Mouse (Mus musculus): ENCODE measurements around the gene Prpf31. TPM values are rescaled to one million over a fixed set of nuclear protein-coding genes. Genes with fewer than 3 reads are reported as not detected.
A peak's percentile ranks its signal among the peaks of the same experiment; 100 is the strongest.

Prpf31 gene
- polyA plus RNA-seq, 1 experiment from 2014 or later: 124 TPM

- no peaks in the 10 kb centered on the region for H3K9me3 ChIP-seq (ENCODE audit: control insufficient read depth, low read length)
- H3K9ac ChIP-seq (ENCODE audit: low read depth, low read length): peak within 1 kb of the TSS; percentile 66
- H3K4me2 ChIP-seq (replicated peaks; ENCODE audit: low read depth, low read length): peak within 1 kb of the TSS; percentile 42
- H3K27me3 ChIP-seq (ENCODE audit: control insufficient read depth, insufficient read depth, low read length): no peaks in the 10 kb centered on the region
- H3K4me1 ChIP-seq (replicated peaks; ENCODE audit: control insufficient read depth, insufficient read depth, low read length): no peaks in the 10 kb centered on the region
- DNase-seq (ENCODE audit: low spot score) (peak; percentile 90), ATAC-seq (ENCODE audit: low FRiP score) (peak; percentile 99)
- WGBS: 4% methylated on average over 45 of the region's 45 CpGs
- H3K4me3 ChIP-seq (ENCODE audit: low read depth, low read length): peak within 1 kb of the TSS; percentile 61
- peaks cover 5% of the 10 kb centered on the region for H3K36me3 ChIP-seq (ENCODE audit: control insufficient read depth, insufficient read depth, low read length)
- H3K27ac ChIP-seq (ENCODE audit: low read depth, low read length): peak within 1 kb of the TSS; percentile 47; the same call in 1 of the 2 replicates
Measured at GRCm38 (mm10) chr7:3665215-3666114, 35.7 kb downstream of the Prpf31 start, which contains the start of gene Leng1. Leng1 (minus strand) TSS chr7:3665840.

- ATAC-seq (ENCODE audit: low FRiP score): no peak
- DNase-seq (ENCODE audit: low spot score): no peak
- Histone ChIP-seq H3K4me1 (replicated peaks; ENCODE audit: control insufficient read depth, insufficient read depth, low read length) (no peaks in the 10 kb centered on the region), H3K4me3 (ENCODE audit: low read depth, low read length) (no peak overlapping the region), H3K9ac (ENCODE audit: low read depth, low read length) (no peak overlapping the region), H3K27me3 (ENCODE audit: control insufficient read depth, insufficient read depth, low read length) (no peaks in the 10 kb centered on the region), H3K36me3 (ENCODE audit: control insufficient read depth, insufficient read depth, low read length) (peaks cover 5% of the 10 kb centered on the region; the same call in 1 of the 2 replicates), H3K9me3 (ENCODE audit: control insufficient read depth, low read length) (no peaks in the 10 kb centered on the region), H3K4me2 (replicated peaks; ENCODE audit: low read depth, low read length) (no peak overlapping the region), H3K27ac (ENCODE audit: low read depth, low read length) (no peak overlapping the region)
- 20% methylated on average over 14 of the region's 14 CpGs for WGBS
Measured at GRCm38 (mm10) chr7:3666921-3667391, 37.2 kb downstream of the Prpf31 start.

- no peaks in the 10 kb centered on the region for H3K4me1 ChIP-seq (replicated peaks; ENCODE audit: control insufficient read depth, insufficient read depth, low read length)
- peak; percentile 89 for DNase-seq (ENCODE audit: low spot score)
Measured at GRCm38 (mm10) chr7:3674507-3675227, 44.9 kb downstream of the Prpf31 start.

DNA sequence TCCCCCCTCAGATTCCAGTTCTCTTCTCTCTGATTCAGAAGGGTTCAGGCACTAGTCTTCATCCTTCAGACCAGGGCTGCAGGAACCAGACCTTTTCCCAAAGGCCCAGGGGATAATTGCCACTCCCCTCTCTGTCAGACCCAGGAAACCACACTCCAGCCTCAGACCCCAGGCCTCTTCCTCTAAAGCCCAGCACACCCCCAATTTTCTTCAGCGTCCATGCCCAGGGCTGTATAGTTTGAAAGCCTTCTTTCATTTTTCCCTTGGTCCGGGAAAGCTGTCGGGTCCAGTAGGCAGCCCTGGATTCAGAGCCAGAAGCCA lies 45.4 kb downstream of the Prpf31 start:
- no peaks in the 10 kb centered on the region for H3K9me3 ChIP-seq (ENCODE audit: control insufficient read depth, low read length)
- H3K9ac ChIP-seq (ENCODE audit: low read depth, low read length): no peak overlapping the region
- H3K27ac ChIP-seq (ENCODE audit: low read depth, low read length): no peak overlapping the region
- H3K36me3 ChIP-seq (ENCODE audit: control insufficient read depth, insufficient read depth, low read length): no peaks in the 10 kb centered on the region
- H3K27me3 ChIP-seq (ENCODE audit: control insufficient read depth, insufficient read depth, low read length): no peaks in the 10 kb centered on the region
- DNase-seq (ENCODE audit: low spot score) (no peak), ATAC-seq (ENCODE audit: low FRiP score) (no peak)
- no peaks in the 10 kb centered on the region for H3K4me1 ChIP-seq (replicated peaks; ENCODE audit: control insufficient read depth, insufficient read depth, low read length)
- no peak overlapping the region for H3K4me2 ChIP-seq (replicated peaks; ENCODE audit: low read depth, low read length)
- no peak overlapping the region for H3K4me3 ChIP-seq (ENCODE audit: low read depth, low read length)
- WGBS: 77% methylated on average over 3 of the region's 3 CpGs

More at GRCm38 (mm10) chr7:3674507-3675227, 44.9 kb downstream of the Prpf31 start:
- ATAC-seq (ENCODE audit: low FRiP score): peak; percentile 90
- H3K9ac ChIP-seq (ENCODE audit: low read depth, low read length): no peak overlapping the region
- H3K27me3 ChIP-seq (ENCODE audit: control insufficient read depth, insufficient read depth, low read length): no peaks in the 10 kb centered on the region
- no peaks in the 10 kb centered on the region for H3K9me3 ChIP-seq (ENCODE audit: control insufficient read depth, low read length)
- 70% methylated on average over 10 of the region's 10 CpGs for WGBS
- no peak overlapping the region for H3K4me2 ChIP-seq (replicated peaks; ENCODE audit: low read depth, low read length)
- no peak overlapping the region for H3K4me3 ChIP-seq (ENCODE audit: low read depth, low read length)
- H3K36me3 ChIP-seq (ENCODE audit: control insufficient read depth, insufficient read depth, low read length): no peaks in the 10 kb centered on the region
- no peak overlapping the region for H3K27ac ChIP-seq (ENCODE audit: low read depth, low read length)

GRCm38 (mm10) chr7:3676371-3676770 lies 46.6 kb downstream of the Prpf31 start:
- no peaks in the 10 kb centered on the region for H3K9me3 ChIP-seq (ENCODE audit: control insufficient read depth, low read length)
- DNase-seq (ENCODE audit: low spot score): no peak
- no peaks in the 10 kb centered on the region for H3K36me3 ChIP-seq (ENCODE audit: control insufficient read depth, insufficient read depth, low read length)
- H3K4me3 ChIP-seq (ENCODE audit: low read depth, low read length): no peak overlapping the region
- ATAC-seq (ENCODE audit: low FRiP score): no peak
- no peak overlapping the region for H3K9ac ChIP-seq (ENCODE audit: low read depth, low read length)
- no peak overlapping the region for H3K4me2 ChIP-seq (replicated peaks; ENCODE audit: low read depth, low read length)
- no peaks in the 10 kb centered on the region for H3K4me1 ChIP-seq (replicated peaks; ENCODE audit: control insufficient read depth, insufficient read depth, low read length)
- H3K27ac ChIP-seq (ENCODE audit: low read depth, low read length): no peak overlapping the region
- no peaks in the 10 kb centered on the region for H3K27me3 ChIP-seq (ENCODE audit: control insufficient read depth, insufficient read depth, low read length)
- 86% methylated on average over 12 of the region's 12 CpGs for WGBS

DNA sequence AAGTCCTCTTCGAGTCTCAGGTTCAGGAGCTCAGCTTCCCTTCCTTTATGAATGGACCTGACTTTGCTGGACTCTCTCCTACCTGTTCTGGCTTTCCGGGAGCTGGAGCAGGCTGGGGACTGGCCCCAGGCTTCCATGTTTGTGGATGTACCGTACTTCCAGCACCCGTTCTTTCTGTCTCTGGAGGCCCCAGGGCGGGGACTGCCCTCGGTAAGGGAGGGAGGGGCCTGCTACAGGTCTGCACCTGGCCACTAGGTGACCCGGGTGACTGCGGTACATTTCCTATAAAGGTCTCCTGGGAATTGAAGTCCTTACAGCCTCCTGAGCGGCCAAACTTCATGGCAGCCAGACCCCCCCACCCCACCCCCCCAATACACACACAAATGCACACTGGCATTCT lies 47.6 kb downstream of the Prpf31 start, which contains the start of gene Tmc4:
Gene Tmc4, minus strand, starts transcription at position 212 of the 400 bp plus-strand sequence.
- Histone ChIP-seq H3K27me3 (ENCODE audit: control insufficient read depth, insufficient read depth, low read length) (no peaks in the 10 kb centered on the region), H3K9me3 (ENCODE audit: control insufficient read depth, low read length) (no peaks in the 10 kb centered on the region), H3K9ac (ENCODE audit: low read depth, low read length) (no peak within 1 kb of the TSS), H3K4me2 (replicated peaks; ENCODE audit: low read depth, low read length) (no peak within 1 kb of the TSS), H3K4me3 (ENCODE audit: low read depth, low read length) (no peak within 1 kb of the TSS), H3K4me1 (replicated peaks; ENCODE audit: control insufficient read depth, insufficient read depth, low read length) (no peaks in the 10 kb centered on the region), H3K27ac (ENCODE audit: low read depth, low read length) (no peak within 1 kb of the TSS), H3K36me3 (ENCODE audit: control insufficient read depth, insufficient read depth, low read length) (0 out of 2 replicates have a peak, but pooled peaks cover 3% of the 10 kb centered on the region)
- 46% methylated on average over 9 of the region's 9 CpGs for WGBS
- ATAC-seq (ENCODE audit: low FRiP score) (no peak), DNase-seq (ENCODE audit: low spot score) (no peak)

- H3K27ac ChIP-seq (ENCODE audit: low read depth, low read length): peak overlapping the region; percentile 45; the same call in 1 of the 2 replicates
- no peaks in the 10 kb centered on the region for H3K4me1 ChIP-seq (replicated peaks; ENCODE audit: control insufficient read depth, insufficient read depth, low read length)
- ATAC-seq (ENCODE audit: low FRiP score) (peak; percentile 66), DNase-seq (ENCODE audit: low spot score) (peak; percentile 30)
- no peak overlapping the region for H3K4me2 ChIP-seq (replicated peaks; ENCODE audit: low read depth, low read length)
- 68% methylated on average over 10 of the region's 10 CpGs for WGBS
- no peak overlapping the region for H3K9ac ChIP-seq (ENCODE audit: low read depth, low read length)
- H3K9me3 ChIP-seq (ENCODE audit: control insufficient read depth, low read length): no peaks in the 10 kb centered on the region
- 0 out of 2 replicates have a peak, but pooled peaks cover 3% of the 10 kb centered on the region for H3K36me3 ChIP-seq (ENCODE audit: control insufficient read depth, insufficient read depth, low read length)
- no peaks in the 10 kb centered on the region for H3K27me3 ChIP-seq (ENCODE audit: control insufficient read depth, insufficient read depth, low read length)
- no peak overlapping the region for H3K4me3 ChIP-seq (ENCODE audit: low read depth, low read length)
Measured at GRCm38 (mm10) chr7:3683908-3684550, 54.2 kb downstream of the Prpf31 start.

- WGBS: 77% methylated on average over 8 of the region's 8 CpGs
- Histone ChIP-seq H3K4me3 (ENCODE audit: low read depth, low read length) (no peak overlapping the region), H3K36me3 (ENCODE audit: control insufficient read depth, insufficient read depth, low read length) (0 out of 2 replicates have a peak, but pooled peaks cover 3% of the 10 kb centered on the region), H3K27me3 (ENCODE audit: control insufficient read depth, insufficient read depth, low read length) (no peaks in the 10 kb centered on the region), H3K9me3 (ENCODE audit: control insufficient read depth, low read length) (no peaks in the 10 kb centered on the region), H3K4me1 (replicated peaks; ENCODE audit: control insufficient read depth, insufficient read depth, low read length) (no peaks in the 10 kb centered on the region), H3K9ac (ENCODE audit: low read depth, low read length) (no peak overlapping the region), H3K4me2 (replicated peaks; ENCODE audit: low read depth, low read length) (no peak overlapping the region; the same call in 1 of the 2 replicates), H3K27ac (ENCODE audit: low read depth, low read length) (peak overlapping the region; percentile 13; the same call in 1 of the 2 replicates)
- ATAC-seq (ENCODE audit: low FRiP score) (peak; percentile 18; the same call in 1 of the 2 replicates), DNase-seq (ENCODE audit: low spot score) (no peak)
Measured at GRCm38 (mm10) chr7:3684698-3685097, 54.9 kb downstream of the Prpf31 start.
